Mouse (Mus musculus) lung, embryonic 15.5 days (tissue): ENCODE results near the gene Nnmt. TPM values are rescaled to one million over a fixed set of nuclear protein-coding genes. Genes with fewer than 3 reads are reported as not detected.

Experiments
- ATAC-seq: fragments of 200-750 bp; cut with Nextera tagmentation; 2 replicates; pipeline ENCODE4 v1.8.0; 2017; ENCODE audit warnings: moderate number of reproducible peaks, borderline replicate concordance; ENCODE audit not compliant: low FRiP score, low TSS enrichment; ENCODE audit errors: extremely low read depth
- H3K27ac ChIP-seq: fragments of 300-500 bp; sonication (generic); 2 replicates; pipeline ENCODE4 v1.5.1; 2015; ENCODE audit warnings: moderate library complexity, mild to moderate bottlenecking, inconsistent platforms
- H3K27me3 ChIP-seq: fragments of 300-500 bp; sonication (generic); 2 replicates; pipeline ENCODE4 v1.6.1; 2015; ENCODE audit warnings: inconsistent platforms
- H3K36me3 ChIP-seq: fragments of 300-500 bp; sonication (generic); 2 replicates; pipeline ENCODE4 v1.6.1; 2015; ENCODE audit warnings: inconsistent platforms
- H3K4me1 ChIP-seq: fragments of 300-500 bp; sonication (generic); 2 replicates; pipeline ENCODE4 v1.6.1; 2015; ENCODE audit warnings: inconsistent platforms
- H3K4me2 ChIP-seq: fragments of 300-500 bp; sonication (generic); 2 replicates; pipeline ENCODE4 v1.6.1; 2015; ENCODE audit warnings: inconsistent platforms, mild to moderate bottlenecking, moderate library complexity
- H3K4me3 ChIP-seq: fragments of 300-500 bp; sonication (generic); 2 replicates; pipeline ENCODE4 v1.5.1; 2015; ENCODE audit warnings: mild to moderate bottlenecking, inconsistent platforms
- H3K9ac ChIP-seq: fragments of 300-500 bp; sonication (generic); 2 replicates; pipeline ENCODE4 v1.6.1; 2015; ENCODE audit warnings: inconsistent platforms
- H3K9me3 ChIP-seq: fragments of 300-500 bp; sonication (generic); 2 replicates; pipeline ENCODE4 v1.6.1; 2016; ENCODE audit warnings: inconsistent platforms
- WGBS: fragments of 180-500 bp; shearing (Covaris S2); methylation state at CpG from one replicate; pipeline ENCODE4 v1.1.7; 2015; 5-methylcytosine and 5-hydroxymethylcytosine counted together
- polyA plus RNA-seq: library from polyadenylated mRNA; unstranded; fragments of >200 nt; fragmentation: Nextera tagmentation; extraction: Ambion mirVana; gene quantifications from 2 replicates; pipeline ENCODE4 v1.2.1, GENCODE M21; 2015

The Nnmt gene
- polyA plus RNA-seq, 1 experiment from 2014 or later, result 1.5 TPM

DNA sequence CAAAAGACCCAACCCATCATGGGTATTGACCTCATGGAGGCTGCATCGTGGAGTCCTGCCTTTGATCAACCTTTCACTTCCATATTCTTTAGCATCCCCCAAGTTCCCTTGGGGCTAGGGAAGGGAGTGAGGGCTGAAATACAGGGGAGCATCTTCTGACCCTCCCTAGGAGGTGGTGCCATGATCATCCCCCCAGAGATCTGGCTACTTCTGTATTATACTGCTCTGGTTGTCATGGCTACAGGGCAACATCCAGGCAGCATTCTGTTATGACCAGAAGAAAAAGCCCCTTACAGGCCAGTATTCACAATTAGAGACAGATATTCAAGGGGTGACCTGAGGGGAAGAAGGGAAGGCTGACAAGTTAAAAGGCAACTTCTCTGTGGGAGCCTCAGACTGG, 14.3 kb upstream of the Nnmt start:
- no peak for ATAC-seq
- Histone ChIP-seq H3K4me1 (peaks cover 5% of the 10 kb centered on the region), H3K27me3 (0 out of 2 replicates have a peak, but pooled peaks cover 3% of the 10 kb centered on the region), H3K36me3 (no peaks in the 10 kb centered on the region), H3K4me3 (no peak overlapping the region), H3K9me3 (no peaks in the 10 kb centered on the region), H3K9ac (no peak overlapping the region), H3K27ac (no peak overlapping the region), H3K4me2 (no peak overlapping the region)
- WGBS, result 78% methylated on average over 1 of the region's 1 CpGs

DNA sequence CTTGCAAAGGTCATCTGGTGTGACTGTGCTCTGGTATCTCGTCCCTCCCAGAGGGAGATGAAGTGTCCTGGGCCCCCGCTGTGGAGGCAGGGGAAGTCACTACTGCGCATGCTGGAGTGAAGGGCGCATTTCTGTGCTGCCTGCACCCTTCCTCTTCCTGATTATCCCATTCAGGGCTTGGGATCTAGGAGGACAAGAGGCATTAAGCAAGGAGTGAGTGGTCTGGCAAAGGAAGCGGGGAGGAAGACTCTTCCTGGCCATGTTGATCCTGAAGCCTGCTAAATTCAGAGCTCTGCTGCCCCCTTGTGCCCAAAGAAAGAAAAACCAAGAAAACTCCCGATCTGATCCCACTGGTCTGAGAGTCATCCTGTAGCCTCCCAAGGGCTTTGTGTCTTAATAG, 13.6 kb upstream of the Nnmt start:
- H3K9ac ChIP-seq, result no peak overlapping the region
- no peak overlapping the region for H3K4me3 ChIP-seq
- 0 out of 2 replicates have a peak, but pooled peaks have one; percentile 39 for ATAC-seq

DNA sequence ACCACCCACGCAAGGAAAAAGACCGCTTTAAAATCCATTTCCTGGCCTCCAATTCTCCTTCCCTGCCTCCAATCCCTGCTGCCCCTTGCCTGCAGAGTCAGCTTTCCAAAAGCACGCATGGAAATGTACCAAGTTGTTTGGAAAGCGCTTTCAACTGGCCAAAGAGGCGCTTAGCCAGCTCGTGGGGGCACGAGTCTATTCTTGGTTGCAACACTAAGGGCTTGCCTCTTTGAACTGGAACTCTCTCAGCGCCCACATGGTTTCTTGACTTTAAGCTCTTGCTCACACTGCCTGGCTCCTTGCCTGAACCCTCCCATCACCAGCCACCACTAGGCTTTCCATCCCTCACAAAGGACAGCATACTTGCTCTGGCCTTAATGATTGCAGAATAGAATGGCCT, 13.2 kb upstream of the Nnmt start:
- H3K9ac ChIP-seq, result no peak overlapping the region

More for the DNA sequence above, 13.6 kb upstream of the Nnmt start:
- H3K27me3 ChIP-seq, result 0 out of 2 replicates have a peak, but pooled peaks cover 3% of the 10 kb centered on the region
- 18% methylated on average over 6 of the region's 6 CpGs for WGBS
- H3K9me3 ChIP-seq, result no peaks in the 10 kb centered on the region
- H3K4me1 ChIP-seq, result peaks cover 5% of the 10 kb centered on the region
- H3K36me3 ChIP-seq, result no peaks in the 10 kb centered on the region
- H3K4me2 ChIP-seq, result peak overlapping the region; percentile 25; the same call in 1 of the 2 replicates
- H3K27ac ChIP-seq, result no peak overlapping the region

DNA sequence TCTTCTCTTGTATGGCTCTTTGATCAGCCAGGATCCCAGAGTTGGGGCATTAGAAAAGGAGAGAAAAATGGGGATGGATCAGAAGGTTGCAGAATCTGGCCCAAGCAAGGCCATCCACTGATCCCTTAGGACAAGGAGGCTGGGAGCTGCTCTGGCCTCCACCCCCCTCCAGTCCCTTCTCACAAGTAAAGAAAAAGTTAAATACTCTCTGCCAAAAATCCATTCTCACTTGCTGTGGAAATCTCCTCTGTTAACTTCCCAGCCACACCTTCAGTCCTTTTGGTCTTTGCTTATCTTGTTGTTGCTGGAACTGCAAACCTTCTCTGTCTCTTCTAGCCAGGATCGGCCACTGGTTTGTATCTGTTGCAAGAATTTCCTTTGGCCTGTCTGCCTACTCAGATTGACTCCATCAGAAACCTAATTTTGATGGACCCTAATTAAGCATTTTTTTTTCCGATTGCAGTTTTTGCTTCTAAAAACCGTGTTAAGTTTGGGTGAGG, 12.6 kb upstream of the Nnmt start:
- WGBS, result 74% methylated on average over 3 of the region's 3 CpGs
- ATAC-seq, result no peak
- H3K27me3 ChIP-seq, result 0 out of 2 replicates have a peak, but pooled peaks cover 3% of the 10 kb centered on the region
- H3K4me3 ChIP-seq, result no peak overlapping the region
- H3K9ac ChIP-seq, result no peak overlapping the region
- no peaks in the 10 kb centered on the region for H3K9me3 ChIP-seq
- no peaks in the 10 kb centered on the region for H3K36me3 ChIP-seq
- no peak overlapping the region for H3K27ac ChIP-seq
- no peak overlapping the region for H3K4me2 ChIP-seq
- peaks cover 5% of the 10 kb centered on the region for H3K4me1 ChIP-seq

More for the DNA sequence above, 13.2 kb upstream of the Nnmt start:
- Histone ChIP-seq H3K27ac (no peak overlapping the region), H3K36me3 (no peaks in the 10 kb centered on the region), H3K4me1 (peaks cover 5% of the 10 kb centered on the region), H3K9me3 (no peaks in the 10 kb centered on the region), H3K27me3 (0 out of 2 replicates have a peak, but pooled peaks cover 3% of the 10 kb centered on the region), H3K4me2 (no peak overlapping the region), H3K4me3 (no peak overlapping the region)
- 52% methylated on average over 8 of the region's 8 CpGs for WGBS
- ATAC-seq, result no peak

DNA sequence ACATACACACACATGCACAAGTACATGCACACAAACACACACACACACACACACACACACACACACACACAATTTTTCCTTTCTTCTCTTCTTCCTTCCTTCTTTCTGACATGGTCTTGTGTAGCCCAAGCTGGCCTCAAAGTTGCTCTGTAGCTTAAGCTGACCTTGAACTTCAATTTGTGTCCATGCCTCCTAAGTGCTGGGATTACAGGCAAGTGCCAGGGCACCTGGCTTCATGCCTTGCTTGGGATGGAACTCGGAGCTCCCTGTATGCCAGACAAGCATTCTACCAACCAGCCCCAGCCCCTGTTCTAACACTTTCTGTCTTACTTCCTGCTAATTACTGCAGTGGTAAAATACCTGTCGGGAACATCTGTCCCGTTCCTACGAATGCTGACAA, 8.3 kb upstream of the Nnmt start:
- Histone ChIP-seq H3K9ac (no peak overlapping the region), H3K27ac (no peak overlapping the region), H3K36me3 (no peaks in the 10 kb centered on the region), H3K4me2 (no peak overlapping the region), H3K4me1 (peaks cover under 1% of the 10 kb centered on the region; the same call in 1 of the 2 replicates), H3K9me3 (no peaks in the 10 kb centered on the region), H3K27me3 (no peaks in the 10 kb centered on the region), H3K4me3 (no peak overlapping the region)
- 76% methylated on average over 4 of the region's 4 CpGs for WGBS
- no peak for ATAC-seq

DNA sequence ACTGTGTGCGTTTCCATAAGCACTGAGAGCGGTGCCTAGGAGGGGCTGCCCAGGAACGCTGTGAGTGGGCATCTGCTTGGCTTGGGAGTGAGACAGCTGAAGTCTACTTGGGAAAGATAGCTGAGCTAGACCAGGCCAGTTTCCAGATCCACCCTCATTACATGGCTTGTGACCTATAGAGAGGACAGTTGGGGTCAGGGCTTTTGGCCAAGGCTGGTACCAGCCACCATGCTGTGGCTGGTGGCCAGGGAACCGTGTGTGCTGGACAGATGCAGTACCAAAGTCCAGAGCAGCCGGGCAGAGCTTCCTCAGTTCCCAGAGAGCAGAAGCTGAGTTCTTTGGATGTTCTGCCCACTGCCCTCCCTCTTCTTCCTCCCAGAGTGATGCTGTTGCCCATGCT, 7.6 kb upstream of the Nnmt start:
- no peaks in the 10 kb centered on the region for H3K4me1 ChIP-seq
- no peaks in the 10 kb centered on the region for H3K9me3 ChIP-seq
- no peaks in the 10 kb centered on the region for H3K36me3 ChIP-seq
- H3K27ac ChIP-seq, result no peak overlapping the region
- no peaks in the 10 kb centered on the region for H3K27me3 ChIP-seq
- H3K9ac ChIP-seq, result no peak overlapping the region
- no peak for ATAC-seq
- H3K4me3 ChIP-seq, result no peak overlapping the region
- 86% methylated on average over 5 of the region's 5 CpGs for WGBS
- H3K4me2 ChIP-seq, result no peak overlapping the region

DNA sequence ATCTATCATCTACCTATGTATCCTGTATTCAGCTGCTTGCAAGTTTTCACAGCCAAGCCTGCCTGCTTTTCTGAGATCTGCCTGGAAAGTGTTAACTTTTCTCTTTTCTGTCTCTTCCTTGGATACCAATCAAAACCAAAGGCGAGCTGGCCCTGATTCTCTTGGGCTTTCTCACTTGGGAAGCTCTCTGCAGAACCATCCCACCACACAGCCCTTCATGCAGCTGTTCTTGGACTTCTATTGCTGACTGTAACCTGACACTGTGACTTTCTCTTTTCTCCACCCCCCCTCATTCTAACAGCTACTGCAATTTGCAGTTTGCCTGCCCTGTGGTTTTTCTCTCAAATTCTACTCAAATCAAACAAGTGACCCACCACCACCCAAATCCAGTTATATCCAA, 6.1 kb upstream of the Nnmt start:
- Histone ChIP-seq H3K4me2 (no peak overlapping the region), H3K9ac (no peak overlapping the region), H3K36me3 (no peaks in the 10 kb centered on the region), H3K4me1 (no peaks in the 10 kb centered on the region), H3K9me3 (no peaks in the 10 kb centered on the region), H3K4me3 (no peak overlapping the region), H3K27ac (no peak overlapping the region), H3K27me3 (no peaks in the 10 kb centered on the region)
- no peak for ATAC-seq
- WGBS, result 18% methylated on average over 1 of the region's 1 CpGs

DNA sequence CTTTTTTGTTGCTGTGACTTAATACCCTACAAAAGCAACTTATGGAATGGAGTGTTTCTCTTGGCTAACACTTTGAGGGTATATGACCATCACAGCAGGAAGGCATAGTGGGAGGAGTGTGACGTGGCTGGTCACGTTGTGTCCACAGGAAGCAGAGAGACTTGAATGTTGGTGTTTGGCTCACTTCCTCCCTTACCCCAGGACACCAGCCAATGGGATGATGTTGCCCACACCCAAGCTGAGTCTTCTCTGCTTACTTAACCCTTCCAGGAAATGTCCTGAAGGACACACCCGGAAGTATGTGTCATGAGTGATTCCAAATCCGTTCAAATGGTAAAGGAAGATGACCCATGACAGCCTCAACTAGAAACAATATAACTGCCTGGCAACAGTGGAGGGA, 4.8 kb upstream of the Nnmt start:
- Histone ChIP-seq H3K27ac (no peak overlapping the region), H3K4me3 (no peak overlapping the region), H3K4me2 (no peak overlapping the region), H3K36me3 (no peaks in the 10 kb centered on the region), H3K9me3 (no peaks in the 10 kb centered on the region), H3K4me1 (no peaks in the 10 kb centered on the region), H3K9ac (no peak overlapping the region), H3K27me3 (no peaks in the 10 kb centered on the region)
- 59% methylated on average over 4 of the region's 4 CpGs for WGBS
- ATAC-seq, result no peak

DNA sequence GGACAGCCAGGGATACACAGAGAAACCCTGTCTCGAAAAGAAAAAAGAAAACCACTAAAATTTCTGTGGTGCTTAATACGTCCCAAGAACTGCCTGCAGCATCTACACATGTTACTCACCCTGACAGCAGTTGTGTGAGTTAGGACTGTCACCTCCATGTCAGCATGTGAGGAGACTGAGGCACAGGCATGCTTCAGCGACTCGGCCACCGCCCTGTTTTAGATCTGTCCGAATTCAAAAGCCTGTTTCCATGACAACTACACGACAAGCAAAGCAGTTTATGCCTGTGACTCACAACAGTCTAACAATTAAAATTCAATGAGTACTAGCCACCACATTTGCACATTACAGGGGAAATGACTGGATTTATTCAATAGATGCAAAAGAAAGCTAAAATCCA, 2.5 kb upstream of the Nnmt start:
- H3K36me3 ChIP-seq, result no peaks in the 10 kb centered on the region
- H3K9ac ChIP-seq, result no peak overlapping the region
- no peak for ATAC-seq
- H3K4me2 ChIP-seq, result no peak overlapping the region
- no peak overlapping the region for H3K4me3 ChIP-seq
- no peaks in the 10 kb centered on the region for H3K4me1 ChIP-seq
- H3K27ac ChIP-seq, result no peak overlapping the region
- no peaks in the 10 kb centered on the region for H3K9me3 ChIP-seq
- no peaks in the 10 kb centered on the region for H3K27me3 ChIP-seq
- WGBS, result 70% methylated on average over 7 of the region's 7 CpGs

DNA sequence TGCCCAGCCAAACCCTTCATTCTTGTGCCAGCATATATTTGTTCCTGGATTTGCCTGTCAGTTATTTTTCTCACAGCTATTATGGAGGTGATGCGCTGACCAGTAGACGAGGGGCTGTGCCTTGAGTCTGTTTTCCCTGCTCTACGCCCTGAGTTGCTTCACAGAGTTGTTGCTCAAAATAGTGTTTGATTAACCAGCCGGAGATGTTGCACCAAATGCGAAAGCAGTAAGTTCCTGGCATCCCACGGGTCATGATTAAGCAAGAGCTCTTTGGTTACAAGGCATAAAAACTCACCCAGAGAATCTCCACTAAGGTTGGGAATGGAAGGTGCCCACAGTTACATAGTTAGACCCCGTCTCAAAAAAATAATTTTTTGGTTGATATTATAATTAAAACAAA, 1.2 kb upstream of the Nnmt start:
- no peak overlapping the region for H3K4me3 ChIP-seq
- no peaks in the 10 kb centered on the region for H3K9me3 ChIP-seq
- no peaks in the 10 kb centered on the region for H3K4me1 ChIP-seq
- H3K9ac ChIP-seq, result no peak overlapping the region
- no peaks in the 10 kb centered on the region for H3K27me3 ChIP-seq
- no peak for ATAC-seq
- no peaks in the 10 kb centered on the region for H3K36me3 ChIP-seq
- no peak overlapping the region for H3K27ac ChIP-seq
- 82% methylated on average over 7 of the region's 7 CpGs for WGBS
- H3K4me2 ChIP-seq, result no peak overlapping the region

DNA sequence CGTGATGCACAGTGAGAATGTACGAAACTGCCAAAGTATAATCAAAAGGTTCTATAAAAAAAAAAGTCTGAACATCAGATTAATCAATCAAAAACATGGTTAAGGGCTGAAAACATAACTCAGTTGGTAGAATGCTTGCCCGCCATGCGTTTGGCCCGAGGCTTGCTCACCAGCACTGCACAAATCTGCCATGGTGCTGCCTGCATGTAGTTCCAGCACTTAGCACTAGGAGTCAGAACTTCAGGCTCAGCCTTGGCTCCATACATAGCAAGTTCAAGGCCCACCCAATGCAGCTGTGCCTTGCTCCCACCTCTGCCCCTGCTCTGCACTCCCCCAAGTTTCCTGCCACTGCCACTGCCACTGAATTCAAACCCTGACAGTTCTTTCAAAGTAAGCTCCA, 744 bp upstream of the Nnmt start:
- Histone ChIP-seq H3K4me3 (no peak overlapping the region), H3K4me2 (no peak overlapping the region), H3K9me3 (no peaks in the 10 kb centered on the region), H3K36me3 (no peaks in the 10 kb centered on the region), H3K27me3 (no peaks in the 10 kb centered on the region), H3K4me1 (no peaks in the 10 kb centered on the region), H3K27ac (no peak overlapping the region), H3K9ac (no peak overlapping the region)
- 85% methylated on average over 5 of the region's 5 CpGs for WGBS
- ATAC-seq, result no peak

DNA sequence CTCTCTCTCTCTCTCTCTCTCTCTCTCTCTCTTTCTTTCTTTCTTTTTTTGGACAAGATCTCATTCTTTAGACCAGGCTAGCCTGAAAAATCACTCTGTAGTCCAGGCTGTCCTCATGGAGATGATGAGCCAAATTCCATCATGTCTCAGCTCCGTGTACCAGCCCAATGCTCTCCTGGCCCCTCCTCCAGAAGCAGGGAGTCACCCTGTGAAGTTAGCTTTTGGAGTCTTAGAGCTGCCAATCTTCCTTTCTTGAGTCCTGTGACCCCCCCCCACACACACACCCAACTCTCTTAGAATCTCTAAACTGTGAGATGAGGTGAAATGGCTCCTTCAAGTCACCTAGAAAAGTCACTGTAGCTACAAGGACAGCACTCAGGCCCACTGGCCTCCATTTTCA, 727 bp downstream of the Nnmt start:
- WGBS, result 42% methylated on average over 1 of the region's 1 CpGs
- Histone ChIP-seq H3K27me3 (no peaks in the 10 kb centered on the region), H3K4me2 (no peak overlapping the region)

DNA sequence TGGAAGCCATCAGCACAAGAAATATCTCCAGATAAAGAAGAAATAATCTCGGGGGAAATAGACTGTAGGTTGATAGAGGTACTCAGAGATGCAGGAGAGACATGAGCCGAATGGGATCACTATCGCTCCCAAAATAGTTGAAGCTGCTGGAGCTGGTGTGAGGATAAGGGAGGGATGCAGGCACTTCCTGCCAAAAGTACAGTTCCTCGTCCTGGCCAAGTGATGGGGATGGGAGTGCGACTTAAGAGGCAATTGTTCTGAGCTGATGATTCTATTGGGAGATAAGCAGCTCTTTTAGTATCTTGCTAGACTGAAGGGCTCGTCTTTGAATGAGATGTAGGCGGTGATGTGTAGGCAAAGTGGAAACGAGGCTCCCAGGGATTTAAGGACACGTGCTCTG, 4.1 kb downstream of the Nnmt start:
- Histone ChIP-seq H3K4me3 (no peak overlapping the region), H3K9me3 (no peaks in the 10 kb centered on the region), H3K9ac (no peak overlapping the region), H3K27ac (no peak overlapping the region), H3K4me2 (no peak overlapping the region), H3K27me3 (no peaks in the 10 kb centered on the region), H3K4me1 (no peaks in the 10 kb centered on the region), H3K36me3 (no peaks in the 10 kb centered on the region)
- ATAC-seq, result no peak
- WGBS, result 67% methylated on average over 9 of the region's 9 CpGs

More for the DNA sequence above, 727 bp downstream of the Nnmt start:
- H3K9me3 ChIP-seq, result no peaks in the 10 kb centered on the region
- H3K9ac ChIP-seq, result no peak overlapping the region
- ATAC-seq, result no peak
- no peak overlapping the region for H3K27ac ChIP-seq
- H3K4me3 ChIP-seq, result no peak overlapping the region
- H3K4me1 ChIP-seq, result no peaks in the 10 kb centered on the region
- H3K36me3 ChIP-seq, result no peaks in the 10 kb centered on the region
